Mouse (Mus musculus): ENCODE measurements around the gene Cnn1. TPM values are rescaled to one million over a fixed set of nuclear protein-coding genes. Genes with fewer than 3 reads are reported as not detected.

The Cnn1 gene
- polyA plus RNA-seq, 1 experiment from 2014 or later: 64.8 TPM

GRCm38 (mm10) chr9:22131226-22131981, 32.4 kb downstream of the Cnn1 start:
- H3K36me3 ChIP-seq (ENCODE audit: insufficient read depth, low read length): no peaks in the 10 kb centered on the region
- H3K9ac ChIP-seq (replicated peaks; ENCODE audit: low read depth): 0 out of 2 replicates have a peak overlapping the region, but pooled peaks have one; percentile 9
- no peaks in the 10 kb centered on the region for H3K27me3 ChIP-seq (replicated peaks; ENCODE audit: insufficient read depth, low read length)
- H3K9me3 ChIP-seq (ENCODE audit: low read length): no peaks in the 10 kb centered on the region
- peak overlapping the region; percentile 24 for H3K4me3 ChIP-seq (ENCODE audit: low read depth, low read length)
- no peak overlapping the region for H3K27ac ChIP-seq (ENCODE audit: low read length)
- DNase-seq (ENCODE audit: low spot score) (peak; percentile 74), ATAC-seq (peak; percentile 80)
- H3K4me1 ChIP-seq (ENCODE audit: insufficient read depth, low read depth, low read length): peaks cover 6% of the 10 kb centered on the region; the same call in 1 of the 2 replicates
- 2% methylated on average over 35 of the region's 35 CpGs for WGBS
- TF ChIP-seq EP300 (IDR thresholded peaks at IDR 0.05) (no peak), CTCF (IDR thresholded peaks at IDR 0.05) (no peak)
- peak overlapping the region; percentile 57 for H3K4me2 ChIP-seq (replicated peaks; ENCODE audit: low read depth, low read length)

DNA sequence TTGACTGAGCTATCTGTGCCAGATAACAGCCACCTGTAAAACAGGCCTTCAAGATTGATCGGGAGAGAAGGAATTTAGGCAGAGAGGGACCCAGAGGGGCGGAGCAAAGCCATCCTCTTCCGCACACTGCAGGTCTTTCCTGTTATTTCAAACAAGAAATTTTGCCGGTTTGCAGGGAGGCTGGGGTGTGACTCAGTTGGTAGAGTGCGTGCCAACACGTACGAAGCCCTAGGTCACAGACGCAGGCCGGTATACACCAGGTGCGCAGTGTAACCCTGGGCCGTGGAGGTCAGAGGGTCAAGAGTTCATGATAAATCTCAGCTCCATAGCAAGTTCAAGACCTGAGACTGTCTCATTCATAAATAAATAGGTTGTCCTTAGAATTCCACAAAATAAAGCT, 33.2 kb downstream of the Cnn1 start:
- no peaks in the 10 kb centered on the region for H3K27me3 ChIP-seq (replicated peaks; ENCODE audit: insufficient read depth, low read length)
- H3K9me3 ChIP-seq (ENCODE audit: low read length): no peaks in the 10 kb centered on the region
- H3K4me3 ChIP-seq (ENCODE audit: low read depth, low read length): peak overlapping the region; percentile 24
- DNase-seq (ENCODE audit: low spot score) (no peak), ATAC-seq (no peak)
- no peak overlapping the region for H3K27ac ChIP-seq (ENCODE audit: low read length)
- no peaks in the 10 kb centered on the region for H3K36me3 ChIP-seq (ENCODE audit: insufficient read depth, low read length)
- peak overlapping the region; percentile 57 for H3K4me2 ChIP-seq (replicated peaks; ENCODE audit: low read depth, low read length)
- 34% methylated on average over 11 of the region's 11 CpGs for WGBS
- TF ChIP-seq EP300 (IDR thresholded peaks at IDR 0.05) (no peak), CTCF (IDR thresholded peaks at IDR 0.05) (no peak)
- H3K4me1 ChIP-seq (ENCODE audit: insufficient read depth, low read depth, low read length): peaks cover 6% of the 10 kb centered on the region; the same call in 1 of the 2 replicates
- H3K9ac ChIP-seq (replicated peaks; ENCODE audit: low read depth): no peak overlapping the region

- DNase-seq (ENCODE audit: low spot score): no peak
- Histone ChIP-seq H3K36me3 (ENCODE audit: insufficient read depth, low read length) (no peaks in the 10 kb centered on the region), H3K9me3 (ENCODE audit: low read length) (no peaks in the 10 kb centered on the region), H3K4me1 (ENCODE audit: insufficient read depth, low read depth, low read length) (peaks cover 6% of the 10 kb centered on the region; the same call in 1 of the 2 replicates), H3K27me3 (replicated peaks; ENCODE audit: insufficient read depth, low read length) (no peaks in the 10 kb centered on the region), H3K4me2 (replicated peaks; ENCODE audit: low read depth, low read length) (no peak overlapping the region), H3K4me3 (ENCODE audit: low read depth, low read length) (no peak overlapping the region), H3K27ac (ENCODE audit: low read length) (no peak overlapping the region), H3K9ac (replicated peaks; ENCODE audit: low read depth) (no peak overlapping the region)
- no peak for ATAC-seq
- TF ChIP-seq CTCF (IDR thresholded peaks at IDR 0.05) (no peak), EP300 (IDR thresholded peaks at IDR 0.05) (no peak)
- WGBS: 72% methylated on average over 7 of the region's 7 CpGs
Measured at GRCm38 (mm10) chr9:22134246-22134890, 35.4 kb downstream of the Cnn1 start.

DNA sequence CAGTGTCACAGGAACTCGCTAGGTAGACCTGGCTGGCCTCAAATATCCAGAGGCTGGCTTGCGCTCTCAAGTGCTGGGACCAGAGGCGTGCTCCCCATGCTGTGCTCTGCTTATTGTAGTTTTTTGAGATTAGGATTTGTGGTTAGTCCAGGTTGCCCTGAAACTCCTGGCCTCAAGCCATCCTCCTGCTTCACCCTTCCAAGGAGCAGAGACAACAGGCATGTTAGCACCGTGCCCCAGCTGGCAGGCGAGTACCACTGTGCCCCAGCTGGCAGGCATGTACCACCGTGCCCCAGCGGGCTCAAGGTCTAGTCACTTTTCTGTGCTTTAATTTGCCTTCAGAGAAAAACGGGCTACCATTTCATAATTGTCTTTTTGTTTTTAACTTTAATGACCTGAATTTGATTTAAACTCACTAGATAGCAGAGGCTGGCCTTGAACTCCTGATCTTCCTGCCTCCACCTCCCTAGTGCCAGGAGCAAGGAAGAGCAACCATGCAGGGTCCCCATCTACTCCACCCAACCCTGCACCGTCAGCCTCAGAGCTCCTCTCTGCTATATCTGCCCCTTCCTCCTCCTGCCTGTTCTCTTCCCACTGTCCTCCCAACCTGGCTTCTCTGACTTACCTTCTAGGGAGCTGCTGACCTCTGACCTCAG, 36.1 kb downstream of the Cnn1 start:
- DNase-seq (ENCODE audit: low spot score) (no peak), ATAC-seq (no peak)
- TF ChIP-seq CTCF (IDR thresholded peaks at IDR 0.05) (no peak), EP300 (IDR thresholded peaks at IDR 0.05) (no peak)
- WGBS: 73% methylated on average over 9 of the region's 9 CpGs
- H3K9me3 ChIP-seq (ENCODE audit: low read length): no peaks in the 10 kb centered on the region
- H3K27me3 ChIP-seq (replicated peaks; ENCODE audit: insufficient read depth, low read length): no peaks in the 10 kb centered on the region
- H3K4me1 ChIP-seq (ENCODE audit: insufficient read depth, low read depth, low read length): peaks cover 6% of the 10 kb centered on the region; the same call in 1 of the 2 replicates
- H3K4me2 ChIP-seq (replicated peaks; ENCODE audit: low read depth, low read length): no peak overlapping the region
- H3K4me3 ChIP-seq (ENCODE audit: low read depth, low read length): no peak overlapping the region
- H3K9ac ChIP-seq (replicated peaks; ENCODE audit: low read depth): no peak overlapping the region
- H3K27ac ChIP-seq (ENCODE audit: low read length): no peak overlapping the region
- H3K36me3 ChIP-seq (ENCODE audit: insufficient read depth, low read length): no peaks in the 10 kb centered on the region

DNA sequence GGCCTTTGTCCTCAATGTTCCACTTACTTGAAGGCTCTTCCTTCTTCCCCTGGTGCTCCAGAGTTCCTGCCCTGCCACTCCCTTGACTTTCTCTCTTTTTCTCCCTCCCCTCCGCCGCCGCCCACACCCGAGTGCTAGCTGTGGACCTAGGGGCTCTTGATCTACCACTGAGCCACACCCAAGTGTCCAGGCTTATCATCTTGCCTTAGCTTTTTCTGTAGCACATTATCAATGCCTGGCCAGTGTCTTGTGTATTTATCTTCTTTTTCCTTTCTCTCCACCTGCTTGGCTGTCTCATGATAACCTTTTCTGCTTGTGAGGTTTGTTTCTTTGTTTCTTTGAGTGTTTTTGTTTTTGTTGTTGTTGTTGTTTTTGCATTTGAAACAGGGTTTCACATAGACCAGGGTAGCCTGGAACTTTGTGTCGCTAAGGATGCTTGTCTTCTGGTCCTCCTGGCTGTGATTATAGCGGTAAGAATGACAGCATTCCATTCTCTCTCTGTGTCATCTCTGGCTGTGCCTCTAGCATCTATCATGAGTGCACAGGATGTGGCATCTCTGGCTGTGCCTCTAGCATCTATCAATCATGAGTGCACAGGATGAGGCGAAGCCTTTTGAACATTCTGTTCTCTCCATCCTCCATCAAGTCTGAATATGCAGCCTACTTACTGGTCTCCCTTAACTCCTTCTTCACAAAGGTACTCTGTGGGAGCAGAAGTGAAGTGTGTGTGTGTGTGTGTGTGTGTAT, 36.8 kb downstream of the Cnn1 start, which contains the start of gene Acp5:
TSS of gene Acp5 (minus strand) at position 68 of the 747 bp plus-strand sequence.
- no peak within 1 kb of the TSS for H3K4me2 ChIP-seq (replicated peaks; ENCODE audit: low read depth, low read length)
- no peak within 1 kb of the TSS for H3K9ac ChIP-seq (replicated peaks; ENCODE audit: low read depth)
- ATAC-seq: no peak

More for the DNA sequence above, 36.8 kb downstream of the Cnn1 start, which contains the start of gene Acp5:
- whole genome bisulfite sequencing: 69% methylated on average over 7 of the region's 7 CpGs
- no peaks in the 10 kb centered on the region for H3K9me3 ChIP-seq (ENCODE audit: low read length)
- no peak for TF ChIP-seq EP300 (IDR thresholded peaks at IDR 0.05)
- no peak for TF ChIP-seq CTCF (IDR thresholded peaks at IDR 0.05)
- no peak for DNase-seq (ENCODE audit: low spot score)
- H3K4me3 ChIP-seq (ENCODE audit: low read depth, low read length): no peak within 1 kb of the TSS
- peaks cover 6% of the 10 kb centered on the region; the same call in 1 of the 2 replicates for H3K4me1 ChIP-seq (ENCODE audit: insufficient read depth, low read depth, low read length)
- H3K27me3 ChIP-seq (replicated peaks; ENCODE audit: insufficient read depth, low read length): no peaks in the 10 kb centered on the region
- no peaks in the 10 kb centered on the region for H3K36me3 ChIP-seq (ENCODE audit: insufficient read depth, low read length)
- H3K27ac ChIP-seq (ENCODE audit: low read length): no peak within 1 kb of the TSS
